Mouse (Mus musculus) erythroblast, embryonic 14.5 days (primary cell): ENCODE data around the gene Serac1.

Experiments used
- GATA1 ChIP-seq: IDR thresholded peaks from 2 replicates; pipeline ENCODE4 v1.6.1; 2012; ENCODE audit warnings: low read length, inconsistent platforms, mixed read lengths
- TAL1 ChIP-seq: IDR thresholded peaks from 3 replicates; pipeline ENCODE4 v1.6.1; 2012; ENCODE audit warnings: low read length, inconsistent platforms, mixed read lengths

- no peak for TF ChIP-seq GATA1
- TF ChIP-seq TAL1, result no peak
These were observed 38.4 kb upstream of the Serac1 start for GRCm38 (mm10) chr17:6117917-6118316.
